Mouse (Mus musculus) A20 (cell line): ENCODE measurements around the gene Ywhag.

ENCODE experiments used
- DNase-seq: peaks from one replicate; pipeline ENCODE4 v3.0.0-alpha.2; 2011; ENCODE audit warnings: low read depth, low spot score

Gene Ywhag

DNA sequence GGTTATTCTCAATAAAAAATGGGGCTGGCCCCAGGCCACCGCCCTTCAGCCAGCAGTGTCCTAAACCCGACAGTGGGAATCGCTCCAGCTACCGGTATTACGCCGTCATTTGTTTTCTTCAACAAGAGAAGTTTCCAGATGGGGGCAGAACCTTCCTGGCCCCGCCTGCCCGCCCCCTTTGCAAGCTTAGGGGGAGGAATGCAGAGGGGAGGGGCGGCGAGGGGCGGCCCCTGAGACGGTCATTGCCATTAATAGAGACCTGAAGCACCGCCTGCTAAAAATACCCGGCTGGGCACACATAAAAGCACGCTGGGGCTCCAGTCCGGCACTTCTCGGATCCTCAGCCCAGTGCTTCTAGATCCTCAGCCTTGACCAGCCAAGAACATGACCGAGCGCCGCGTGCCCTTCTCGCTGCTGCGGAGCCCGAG is 46.7 kb downstream of the Ywhag start, which contains the start of gene Hspb1:
Hspb1 (plus strand) TSS at position 245 of the 428 bp plus-strand sequence.
- DNase-seq = no peak

DNA sequence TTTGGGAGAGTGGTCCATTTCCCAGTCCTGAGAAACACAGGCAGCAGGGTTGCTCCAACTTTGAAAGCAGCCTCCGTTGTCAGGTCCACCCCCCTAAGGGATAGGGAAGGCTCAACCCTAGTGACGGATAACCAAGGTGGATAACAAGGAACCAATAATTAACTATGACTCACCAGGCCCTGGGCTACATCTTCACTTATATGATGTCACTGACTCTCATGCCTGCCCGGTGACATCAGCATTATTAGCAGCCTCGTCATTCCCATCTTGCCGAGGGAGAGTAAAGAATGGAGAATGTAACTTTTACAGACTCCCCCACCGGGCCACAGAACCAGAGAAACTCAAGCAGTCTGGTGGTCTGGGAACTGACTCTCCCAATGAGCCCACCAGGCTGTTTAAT is 49.8 kb downstream of the Ywhag start:
- no peak for DNase-seq

DNA sequence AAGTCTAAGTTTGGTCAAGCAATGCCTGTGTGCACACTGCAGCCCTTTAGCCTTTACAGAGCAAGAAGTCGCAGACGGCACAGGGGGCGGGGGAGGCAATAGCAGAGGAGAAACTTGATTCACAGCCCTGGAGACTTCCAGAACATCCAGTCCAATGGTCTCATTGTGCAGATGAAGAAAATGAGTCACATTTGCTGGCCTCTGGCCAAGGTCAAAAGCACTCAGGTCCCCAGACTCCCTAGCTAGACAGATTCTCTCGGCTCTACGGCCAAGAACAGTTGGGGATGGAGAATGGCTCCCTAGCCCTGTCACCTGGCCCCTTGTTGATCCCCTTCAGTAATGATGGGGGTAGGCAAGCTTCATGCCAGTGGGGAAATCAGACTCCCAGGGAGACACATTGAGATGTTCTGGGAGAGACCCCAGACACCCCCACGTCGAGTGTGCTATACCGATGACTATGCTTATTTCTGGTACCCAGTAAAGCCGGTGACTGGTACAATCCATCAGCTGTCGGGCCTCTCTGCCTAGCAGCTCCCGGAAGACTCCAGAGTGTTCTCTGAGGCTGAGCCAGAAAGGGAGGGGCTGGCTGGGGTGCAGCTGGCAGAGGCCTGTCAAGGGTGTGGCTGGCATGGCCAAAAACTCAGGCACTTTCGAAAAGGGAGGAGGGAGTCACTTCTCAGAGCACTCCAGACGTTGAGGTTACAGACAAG is 54.8 kb downstream of the Ywhag start:
- DNase-seq = no peak

DNA sequence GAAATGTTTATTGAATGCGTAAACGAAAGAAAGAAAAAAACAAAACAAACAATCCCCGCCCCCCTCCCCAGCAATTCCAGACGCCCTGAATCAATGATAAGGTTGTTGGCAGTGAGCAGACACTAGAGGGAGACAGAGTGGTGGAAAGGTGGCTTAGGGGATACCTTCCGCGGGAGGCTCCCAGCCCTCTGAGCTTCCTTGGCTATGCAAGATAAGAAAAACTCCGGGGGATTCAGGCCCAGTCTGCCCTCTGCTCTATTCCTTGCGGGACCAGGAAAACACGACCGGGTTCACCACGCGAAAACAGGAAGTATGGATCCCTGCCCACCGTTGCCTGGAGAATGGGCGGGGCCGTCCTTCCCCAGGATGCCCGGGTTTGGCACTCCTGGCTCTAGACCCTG is 56.6 kb downstream of the Ywhag start:
- DNase-seq = peak; percentile 64

DNA sequence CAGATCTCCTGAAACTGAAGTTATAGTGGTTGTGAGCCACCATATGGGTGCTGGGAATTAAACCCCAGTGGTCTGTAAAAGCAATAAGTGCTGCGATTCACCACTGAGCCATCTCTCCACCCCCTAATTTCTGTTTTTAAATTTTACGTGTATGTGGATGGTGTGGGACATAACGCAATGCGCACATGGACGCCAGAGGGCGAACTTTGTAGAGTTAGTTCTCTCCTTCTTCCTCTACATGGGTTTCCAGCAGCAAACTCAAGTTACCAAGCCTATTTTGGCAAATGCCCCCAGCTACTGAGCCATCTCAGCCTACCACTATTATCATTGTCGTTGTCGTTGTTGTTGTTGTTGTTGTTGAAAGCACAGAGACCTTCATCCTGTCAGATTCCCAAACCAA is 57.2 kb downstream of the Ywhag start:
- peak; percentile 79 for DNase-seq

DNA sequence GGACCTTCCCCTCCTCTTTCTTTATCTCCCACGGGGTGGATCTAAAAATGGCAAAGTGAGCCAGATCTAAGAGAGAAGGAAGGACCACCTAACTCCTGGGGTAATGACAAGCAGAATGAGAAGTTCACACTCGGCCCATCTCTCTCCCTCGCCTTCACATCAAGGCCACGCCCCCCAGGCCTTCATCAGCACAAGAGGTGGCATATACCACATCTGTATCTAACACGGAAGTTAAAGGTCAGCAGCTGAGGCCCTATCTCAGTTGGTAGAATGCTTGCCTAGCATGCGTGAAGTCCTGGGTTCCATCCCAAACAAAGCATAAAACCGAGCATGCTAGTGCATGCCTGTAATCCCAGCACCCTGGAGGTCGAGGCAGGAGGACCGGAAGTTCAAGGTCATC is 60.7 kb downstream of the Ywhag start:
- no peak for DNase-seq

DNA sequence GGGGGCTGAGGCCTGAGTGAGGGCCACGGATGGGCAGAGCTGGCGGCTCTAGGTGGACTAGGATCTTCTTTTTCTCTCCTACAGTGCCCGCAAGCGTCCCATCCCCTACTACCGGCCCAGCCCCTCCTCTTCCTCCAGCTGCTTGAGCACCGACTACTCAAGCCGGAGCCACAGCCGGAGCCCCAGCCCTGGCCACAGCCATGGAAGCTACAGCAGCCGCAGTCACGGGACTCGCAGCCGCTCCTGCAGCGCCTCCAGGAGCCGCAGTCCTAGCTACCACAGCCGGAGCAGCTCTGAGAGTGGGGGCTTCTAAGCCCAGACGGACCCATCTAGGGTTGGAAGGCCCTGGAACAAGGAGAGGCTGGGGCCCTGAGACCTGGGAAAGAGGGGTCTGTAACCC is 61.4 kb downstream of the Ywhag start:
- no peak for DNase-seq

DNA sequence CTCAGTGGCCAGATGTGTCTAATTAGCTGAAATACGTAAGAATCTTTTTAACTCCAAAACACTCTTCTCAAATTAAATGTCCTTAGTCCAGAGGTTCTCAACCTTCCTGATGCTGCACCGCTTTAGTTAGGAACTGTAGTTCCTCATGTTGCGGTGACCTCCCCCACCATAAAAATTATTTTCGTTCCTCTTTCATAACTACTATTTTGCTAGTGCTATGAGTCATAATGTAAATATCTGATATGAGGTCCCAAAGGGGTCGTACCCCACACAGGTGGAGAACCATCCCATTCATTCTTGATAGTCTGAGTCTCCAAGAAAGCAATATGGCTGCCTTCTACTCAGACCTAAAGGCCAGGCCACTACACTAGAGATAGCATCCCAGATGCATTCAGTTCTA is 63.9 kb downstream of the Ywhag start:
- peak; percentile 82 for DNase-seq

DNA sequence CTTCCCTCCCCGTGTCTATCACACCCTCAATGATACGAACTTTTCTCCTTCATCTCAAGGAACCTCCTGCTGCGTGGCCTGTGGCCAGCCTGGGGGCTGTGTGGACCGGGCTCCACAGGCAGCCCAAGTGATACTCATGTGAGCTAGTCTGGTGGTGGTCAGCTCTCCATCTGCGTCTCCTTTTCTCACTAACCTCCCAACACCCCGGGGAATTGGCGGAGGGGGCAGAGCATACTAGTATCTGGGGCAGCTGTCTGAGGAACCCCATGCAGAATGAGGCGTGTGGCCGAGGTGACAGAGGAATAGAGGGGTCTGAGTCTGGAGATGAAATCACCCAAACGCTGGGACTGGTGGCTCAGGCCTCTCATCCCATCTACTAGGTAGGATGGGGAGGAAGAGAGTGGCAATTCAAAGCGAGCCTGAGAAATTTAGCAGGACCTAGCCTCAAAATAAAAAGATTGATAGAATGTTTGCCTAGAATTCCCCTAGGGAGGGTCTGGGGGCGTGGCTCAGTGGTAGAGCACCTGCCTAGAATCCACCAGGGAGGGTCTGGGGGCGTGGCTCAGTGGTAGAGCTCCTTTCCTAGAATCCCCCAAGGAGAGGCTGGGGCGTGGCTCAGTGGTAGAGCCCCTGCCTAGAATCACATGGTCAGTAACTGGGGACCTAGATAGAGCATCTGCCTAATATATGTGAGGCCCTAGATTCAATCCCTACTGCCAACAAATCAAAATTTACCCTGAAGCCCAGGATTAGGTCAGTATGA is 64.6 kb downstream of the Ywhag start:
- peak; percentile 15 for DNase-seq

DNA sequence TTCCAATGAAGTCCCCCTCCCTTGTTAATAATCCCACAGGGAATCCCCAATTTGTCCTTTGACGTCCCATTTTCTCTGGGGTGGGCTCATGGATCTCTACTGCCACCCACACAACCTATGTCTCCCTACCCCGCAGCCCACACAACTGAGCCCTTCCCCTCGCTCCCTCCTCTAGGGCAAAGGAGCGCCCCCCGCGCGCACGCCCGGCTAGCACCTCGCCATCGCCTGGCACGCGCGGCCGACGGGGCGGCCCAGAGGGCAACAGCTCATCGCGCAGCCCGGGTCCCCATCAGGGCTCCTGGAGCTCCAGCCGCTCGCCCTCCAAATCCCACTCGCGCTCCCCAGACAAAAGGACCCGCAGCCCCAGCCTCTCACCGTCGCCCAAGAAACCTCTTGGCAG is 65.8 kb downstream of the Ywhag start:
- DNase-seq = no peak

DNA sequence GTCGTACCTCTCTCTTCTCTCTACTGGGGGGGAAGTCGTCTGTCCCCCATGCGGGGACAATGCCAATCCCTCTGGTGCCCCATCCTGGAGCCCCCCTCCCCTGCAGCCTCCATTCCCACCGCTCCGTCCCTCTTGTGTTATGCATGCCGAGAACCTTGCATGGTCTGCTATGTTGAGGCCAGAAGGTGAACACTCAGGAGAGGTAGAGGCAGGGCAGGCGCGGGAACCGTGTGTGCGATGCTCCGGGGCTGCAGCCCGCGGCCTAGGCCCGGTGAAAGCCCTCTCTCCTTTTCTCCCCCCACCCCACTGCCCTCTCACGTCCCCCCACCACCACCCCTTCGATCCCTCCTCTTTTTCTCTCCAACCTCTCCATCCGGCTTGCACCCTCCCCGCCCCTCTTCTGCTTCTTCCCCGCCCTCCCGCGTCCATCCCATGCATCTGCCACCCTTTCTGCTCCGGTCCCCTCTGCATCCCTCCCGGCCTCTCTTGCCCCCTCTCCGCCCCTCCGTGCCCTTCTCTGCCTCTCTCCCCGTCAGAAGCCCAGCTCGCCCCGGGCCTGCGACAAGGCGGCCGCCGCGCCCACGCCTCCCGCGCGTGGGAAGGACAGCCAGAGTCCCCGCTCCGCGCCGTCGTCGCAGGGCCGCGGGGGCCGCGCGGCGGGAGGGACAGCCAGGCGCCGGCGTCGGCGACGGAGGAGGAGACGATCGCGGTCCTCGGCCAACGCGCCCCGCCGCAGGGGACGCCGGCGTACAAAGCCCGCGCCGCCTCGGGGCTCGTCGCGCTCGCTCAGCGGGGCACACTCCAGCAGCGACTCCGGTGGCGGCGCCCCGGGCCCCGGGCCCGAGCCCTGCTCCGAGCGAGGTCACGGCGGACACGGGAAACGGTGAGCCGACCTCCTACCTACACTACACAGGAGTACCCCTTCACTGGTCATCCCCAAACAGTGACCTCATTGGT is 66.5 kb downstream of the Ywhag start:
- no peak for DNase-seq

DNA sequence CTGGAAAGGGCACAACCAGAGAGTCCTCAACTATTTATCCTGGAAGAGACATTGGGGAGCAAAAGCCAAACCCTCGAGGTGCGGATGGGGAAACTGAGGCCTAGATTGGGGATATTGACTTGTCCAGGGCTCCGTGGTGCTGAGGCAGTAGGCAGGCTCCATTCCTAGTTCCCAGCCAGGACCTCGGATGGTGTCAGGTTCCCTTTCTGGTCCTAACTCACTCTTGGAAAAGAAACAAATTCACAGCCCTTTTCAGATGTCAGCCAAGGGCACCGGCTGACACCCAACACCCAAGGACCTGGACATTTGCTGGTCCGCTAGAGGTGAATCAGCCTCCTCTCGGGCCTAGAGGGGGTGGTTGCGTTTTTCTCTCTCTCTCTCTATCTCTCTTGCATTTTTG is 67.8 kb downstream of the Ywhag start:
- no peak for DNase-seq
